Mouse (Mus musculus): ENCODE data around the gene I830077J02Rik. TPM values are rescaled to one million over a fixed set of nuclear protein-coding genes. Genes with fewer than 3 reads are reported as not detected.

Gene I830077J02Rik
- polyA plus RNA-seq, 1 experiment from 2014 or later: 2.3 TPM

- Histone ChIP-seq H3K9me3 (no peaks in the 10 kb centered on the region), H3K27me3 (replicated peaks) (peaks cover 28% of the 10 kb centered on the region), H3K4me2 (no peak overlapping the region), H3K4me3 (no peak overlapping the region), H3K9ac (no peak overlapping the region), H3K27ac (replicated peaks) (no peak overlapping the region), H3K4me1 (peaks cover 14% of the 10 kb centered on the region), H3K36me3 (no peaks in the 10 kb centered on the region)
- ATAC-seq (ENCODE audit: extremely low read depth, insufficient number of reproducible peaks, low FRiP score, low TSS enrichment): no peak
- 65% methylated on average over 4 of the region's 4 CpGs for WGBS
Observed at GRCm38 (mm10) chr3:105901468-105901867, 31.0 kb downstream of the I830077J02Rik start.

GRCm38 (mm10) chr3:105900716-105901115 lies 31.7 kb downstream of the I830077J02Rik start:
- no peak overlapping the region for H3K4me2 ChIP-seq
- H3K27ac ChIP-seq (replicated peaks): no peak overlapping the region
- H3K36me3 ChIP-seq: no peaks in the 10 kb centered on the region
- no peak for ATAC-seq (ENCODE audit: extremely low read depth, insufficient number of reproducible peaks, low FRiP score, low TSS enrichment)
- H3K9ac ChIP-seq: no peak overlapping the region
- no peak overlapping the region for H3K4me3 ChIP-seq
- 77% methylated on average over 3 of the region's 3 CpGs for WGBS
- H3K9me3 ChIP-seq: no peaks in the 10 kb centered on the region
- peaks cover 32% of the 10 kb centered on the region for H3K27me3 ChIP-seq (replicated peaks)
- peaks cover 14% of the 10 kb centered on the region for H3K4me1 ChIP-seq

- ATAC-seq (ENCODE audit: extremely low read depth, insufficient number of reproducible peaks, low FRiP score, low TSS enrichment): no peak
- no peaks in the 10 kb centered on the region for H3K9me3 ChIP-seq
- H3K4me1 ChIP-seq: peaks cover 18% of the 10 kb centered on the region
- peaks cover 32% of the 10 kb centered on the region for H3K27me3 ChIP-seq (replicated peaks)
- H3K4me2 ChIP-seq: no peak overlapping the region
- no peak overlapping the region for H3K9ac ChIP-seq
- no peak overlapping the region for H3K4me3 ChIP-seq
- no peak overlapping the region for H3K27ac ChIP-seq (replicated peaks)
- 69% methylated on average over 6 of the region's 6 CpGs for WGBS
- no peaks in the 10 kb centered on the region for H3K36me3 ChIP-seq
Observed at GRCm38 (mm10) chr3:105900266-105900665, 32.2 kb downstream of the I830077J02Rik start.

GRCm38 (mm10) chr3:105899394-105900147 lies 32.9 kb downstream of the I830077J02Rik start:
- Histone ChIP-seq H3K27me3 (replicated peaks) (peaks cover 29% of the 10 kb centered on the region), H3K9me3 (no peaks in the 10 kb centered on the region), H3K4me3 (no peak overlapping the region), H3K36me3 (no peaks in the 10 kb centered on the region), H3K4me2 (no peak overlapping the region), H3K4me1 (peaks cover 25% of the 10 kb centered on the region), H3K27ac (replicated peaks) (0 out of 2 replicates have a peak overlapping the region, but pooled peaks have one; percentile 16), H3K9ac (0 out of 2 replicates have a peak overlapping the region, but pooled peaks have one; percentile 5)
- no peak for ATAC-seq (ENCODE audit: extremely low read depth, insufficient number of reproducible peaks, low FRiP score, low TSS enrichment)
- WGBS: 36% methylated on average over 8 of the region's 8 CpGs

- 40% methylated on average over 11 of the region's 11 CpGs for WGBS
- Histone ChIP-seq H3K4me3 (no peak overlapping the region), H3K27ac (replicated peaks) (0 out of 2 replicates have a peak overlapping the region, but pooled peaks have one; percentile 16), H3K4me1 (peaks cover 32% of the 10 kb centered on the region), H3K4me2 (no peak overlapping the region), H3K9me3 (no peaks in the 10 kb centered on the region), H3K9ac (no peak overlapping the region), H3K27me3 (replicated peaks) (peaks cover 29% of the 10 kb centered on the region), H3K36me3 (no peaks in the 10 kb centered on the region)
- ATAC-seq (ENCODE audit: extremely low read depth, insufficient number of reproducible peaks, low FRiP score, low TSS enrichment): no peak; the same call in 1 of the 2 replicates
Observed at GRCm38 (mm10) chr3:105898861-105899260, 33.6 kb downstream of the I830077J02Rik start.

- H3K27me3 ChIP-seq (replicated peaks): peaks cover 29% of the 10 kb centered on the region
- H3K36me3 ChIP-seq: no peaks in the 10 kb centered on the region
- no peak for ATAC-seq (ENCODE audit: extremely low read depth, insufficient number of reproducible peaks, low FRiP score, low TSS enrichment)
- 78% methylated on average over 2 of the region's 2 CpGs for WGBS
- no peak overlapping the region for H3K4me3 ChIP-seq
- no peak overlapping the region for H3K27ac ChIP-seq (replicated peaks)
- no peak overlapping the region for H3K4me2 ChIP-seq
- H3K4me1 ChIP-seq: peaks cover 37% of the 10 kb centered on the region
- H3K9me3 ChIP-seq: no peaks in the 10 kb centered on the region
- no peak overlapping the region for H3K9ac ChIP-seq
Observed at GRCm38 (mm10) chr3:105898325-105898724, 34.1 kb downstream of the I830077J02Rik start.

DNA sequence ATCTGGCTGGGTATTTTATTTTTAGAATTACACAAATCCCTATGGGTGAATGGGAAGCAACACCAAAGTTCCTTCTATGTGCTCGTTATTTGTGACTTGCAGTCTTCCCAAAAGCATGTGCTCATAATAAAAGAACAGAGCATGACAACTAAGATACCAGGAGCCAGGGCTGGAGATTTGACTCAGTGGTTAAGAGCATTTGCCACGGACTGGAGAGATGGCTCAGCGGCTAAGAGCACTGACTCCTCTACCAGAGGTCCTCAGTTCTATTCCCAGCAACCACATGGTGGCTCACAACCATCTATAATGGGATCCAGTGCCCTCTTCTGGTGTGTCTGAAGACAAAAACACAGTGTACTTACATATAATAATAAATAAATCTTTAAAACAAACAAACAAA lies 35.7 kb downstream of the I830077J02Rik start:
- peaks cover 52% of the 10 kb centered on the region for H3K4me1 ChIP-seq
- no peak for ATAC-seq (ENCODE audit: extremely low read depth, insufficient number of reproducible peaks, low FRiP score, low TSS enrichment)
- no peak overlapping the region for H3K4me2 ChIP-seq
- no peaks in the 10 kb centered on the region for H3K9me3 ChIP-seq
- 82% methylated on average over 3 of the region's 3 CpGs for WGBS
- H3K9ac ChIP-seq: no peak overlapping the region
- H3K27ac ChIP-seq (replicated peaks): no peak overlapping the region
- no peaks in the 10 kb centered on the region for H3K36me3 ChIP-seq
- H3K4me3 ChIP-seq: no peak overlapping the region
- H3K27me3 ChIP-seq (replicated peaks): peaks cover 20% of the 10 kb centered on the region

DNA sequence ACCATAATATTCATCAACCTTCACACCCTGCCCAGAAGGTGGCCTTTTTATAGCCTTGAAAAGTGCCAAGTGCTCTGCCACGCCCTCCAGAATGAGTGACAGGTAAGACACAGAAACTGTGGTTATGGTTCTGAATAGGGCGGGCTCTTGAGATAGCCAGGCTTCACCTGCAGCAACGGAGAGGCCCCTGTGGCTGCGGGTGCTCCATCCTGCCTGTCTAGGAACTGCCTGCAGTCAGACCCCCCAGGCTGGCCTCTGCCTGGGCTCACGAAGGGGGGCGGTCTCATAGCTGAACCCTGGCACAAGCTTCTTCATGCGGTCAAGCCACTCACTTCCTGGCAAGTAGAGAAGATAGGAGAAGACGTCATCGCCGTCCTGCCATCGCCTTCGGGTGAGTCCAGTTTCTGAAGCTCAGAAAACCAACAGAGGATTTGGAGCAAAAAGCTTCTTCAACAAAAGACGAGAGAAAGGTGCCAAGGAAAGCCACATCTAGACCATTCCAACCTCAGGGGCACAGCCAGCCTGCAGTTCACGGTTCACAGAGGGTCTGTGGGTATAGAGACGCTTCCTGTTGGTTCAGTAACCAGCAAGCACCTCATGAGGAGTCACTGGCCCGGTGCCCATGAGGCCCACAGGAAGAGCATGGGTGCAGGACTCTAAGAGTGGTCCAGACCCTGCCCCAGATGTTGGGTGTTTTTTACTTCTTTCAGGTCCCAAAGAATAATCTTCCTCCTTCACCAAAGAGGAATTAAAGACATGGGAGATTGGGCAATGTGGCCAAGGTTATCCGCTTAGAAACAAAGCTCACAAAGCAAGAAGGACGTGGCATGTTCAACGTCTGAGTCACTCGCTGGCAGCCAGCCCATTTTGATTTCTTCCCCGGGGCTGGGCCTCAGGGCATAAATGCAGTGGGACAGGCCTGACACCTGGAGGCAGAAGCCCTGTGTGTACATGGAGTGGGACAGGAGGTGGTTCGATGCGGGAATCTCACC lies 37.6 kb downstream of the I830077J02Rik start:
- ATAC-seq (ENCODE audit: extremely low read depth, insufficient number of reproducible peaks, low FRiP score, low TSS enrichment): peak; percentile 50; the same call in 1 of the 2 replicates

DNA sequence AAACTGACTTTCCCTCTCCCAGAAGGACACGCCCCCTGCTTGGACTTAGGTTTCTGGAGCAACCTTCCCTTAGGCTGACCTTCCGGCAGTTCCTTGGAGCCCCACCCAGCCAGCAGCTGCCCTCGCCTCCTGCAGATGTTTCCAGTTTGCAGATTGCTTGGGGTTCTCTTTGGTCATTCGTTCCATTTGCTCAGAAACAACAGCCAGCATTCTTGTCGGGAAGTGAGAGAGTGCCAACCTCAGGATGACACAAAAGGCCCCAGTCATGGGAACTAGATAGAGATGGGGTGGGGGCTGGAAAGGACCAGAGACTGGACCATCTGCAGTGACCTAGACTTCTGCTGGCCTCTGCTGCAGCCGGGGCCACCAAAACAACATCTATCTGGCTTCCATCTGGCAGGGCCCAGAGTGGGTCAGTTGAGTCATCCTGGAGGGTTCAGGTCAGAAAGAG lies 38.5 kb downstream of the I830077J02Rik start:
- Histone ChIP-seq H3K27me3 (replicated peaks) (0 out of 2 replicates have a peak, but pooled peaks cover 4% of the 10 kb centered on the region), H3K9ac (0 out of 2 replicates have a peak overlapping the region, but pooled peaks have one; percentile 33), H3K4me3 (no peak overlapping the region), H3K27ac (replicated peaks) (peak overlapping the region; percentile 83), H3K9me3 (no peaks in the 10 kb centered on the region), H3K36me3 (no peaks in the 10 kb centered on the region), H3K4me2 (no peak overlapping the region), H3K4me1 (peaks cover 66% of the 10 kb centered on the region)
- no peak for ATAC-seq (ENCODE audit: extremely low read depth, insufficient number of reproducible peaks, low FRiP score, low TSS enrichment)
- 43% methylated on average over 6 of the region's 6 CpGs for WGBS

More for the DNA sequence above, 37.6 kb downstream of the I830077J02Rik start:
- Histone ChIP-seq H3K9ac (no peak overlapping the region), H3K27ac (replicated peaks) (peak overlapping the region; percentile 83), H3K27me3 (replicated peaks) (0 out of 2 replicates have a peak, but pooled peaks cover 4% of the 10 kb centered on the region), H3K9me3 (no peaks in the 10 kb centered on the region), H3K36me3 (no peaks in the 10 kb centered on the region), H3K4me2 (peak overlapping the region; percentile 41), H3K4me3 (no peak overlapping the region), H3K4me1 (peaks cover 69% of the 10 kb centered on the region)
- WGBS: 54% methylated on average over 23 of the region's 23 CpGs

DNA sequence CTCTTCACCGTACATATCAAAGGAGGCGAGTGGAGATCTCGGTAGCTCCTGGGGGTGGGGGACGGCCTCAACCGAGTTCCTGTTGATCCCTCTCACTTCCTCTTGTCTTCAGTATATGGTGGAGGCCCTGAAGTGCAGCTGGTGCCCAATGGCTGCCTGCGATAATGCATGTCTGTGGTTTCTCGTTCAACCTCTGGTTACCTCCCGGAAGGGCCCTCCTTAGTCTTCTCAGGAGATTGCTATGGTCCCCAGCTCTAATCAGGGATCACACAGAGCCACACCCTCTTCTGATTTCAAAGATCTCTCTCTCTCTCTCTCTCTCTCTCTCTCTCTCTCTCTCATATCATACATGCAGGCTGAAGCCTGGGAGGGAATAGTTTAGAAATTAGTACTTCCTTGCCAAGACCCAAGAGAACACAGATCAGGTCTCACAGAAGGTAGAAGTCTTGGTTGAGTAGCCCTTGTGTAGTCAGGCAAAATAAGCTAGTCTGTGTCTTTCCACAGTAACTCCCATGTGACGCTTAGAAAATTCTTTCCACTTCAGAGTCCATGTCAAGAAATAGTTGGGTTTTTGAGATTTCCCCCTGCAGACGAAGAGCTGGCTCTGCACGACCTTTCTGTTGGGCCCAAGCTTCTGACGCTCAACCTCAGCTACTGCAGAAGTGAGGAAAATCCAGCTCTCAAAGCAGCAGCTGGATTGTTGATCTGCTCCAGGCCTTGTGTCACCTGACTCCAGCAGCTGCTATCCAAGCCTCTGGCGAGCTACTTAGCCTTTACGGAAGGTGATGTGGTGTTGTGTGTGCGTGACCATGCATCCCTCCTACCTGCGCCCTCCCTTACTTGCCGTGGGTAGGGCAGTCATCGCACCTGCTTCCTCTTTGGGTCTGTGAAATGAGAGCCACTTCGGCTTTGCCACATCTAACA lies 39.6 kb downstream of the I830077J02Rik start:
- H3K9me3 ChIP-seq: no peaks in the 10 kb centered on the region
- ATAC-seq (ENCODE audit: extremely low read depth, insufficient number of reproducible peaks, low FRiP score, low TSS enrichment): no peak
- no peak overlapping the region for H3K4me3 ChIP-seq
- WGBS: 68% methylated on average over 19 of the region's 19 CpGs
- H3K9ac ChIP-seq: no peak overlapping the region
- peak overlapping the region; percentile 9; the same call in 1 of the 2 replicates for H3K4me2 ChIP-seq
- H3K27me3 ChIP-seq (replicated peaks): 0 out of 2 replicates have a peak, but pooled peaks cover 4% of the 10 kb centered on the region
- H3K36me3 ChIP-seq: no peaks in the 10 kb centered on the region
- H3K4me1 ChIP-seq: peaks cover 60% of the 10 kb centered on the region
- H3K27ac ChIP-seq (replicated peaks): peak overlapping the region; percentile 36; the same call in 1 of the 2 replicates

Data from heart, embryonic 13.5 days (tissue).